Mouse (Mus musculus): ENCODE measurements at regions not wholly inside any gene's neighbourhood (a gene's known extent, or its start where the extent isn't known, plus 50 kb on each side); places are given as distances from the start of the nearest gene placed in this dataset.
"Not testable (repeated sequence)": the region's sequence is repeated elsewhere in the genome, so short reads cannot be mapped to it uniquely, and the experiment has no call there.

- DNase-seq (ENCODE audit: low spot score); H3K4me1 ChIP-seq (ENCODE audit: control insufficient read depth, insufficient read depth, low read length); H3K4me2 ChIP-seq (ENCODE audit: low read depth, low read length); H3K27ac ChIP-seq (replicated peaks; ENCODE audit: low read depth, low read length); H3K9ac ChIP-seq (replicated peaks; ENCODE audit: low read length); H3K36me3 ChIP-seq (replicated peaks; ENCODE audit: control insufficient read depth, insufficient read depth, low read depth, low read length); ATAC-seq (replicated peaks; ENCODE audit: insufficient number of reproducible peaks, low FRiP score, low TSS enrichment, low read depth); H3K27me3 ChIP-seq (ENCODE audit: control insufficient read depth, insufficient read depth, low read length); H3K4me3 ChIP-seq (ENCODE audit: low read depth, low read length); H3K9me3 ChIP-seq (replicated peaks; ENCODE audit: control insufficient read depth, low read length): not testable (repeated sequence)
- WGBS: 92% methylated on average over 20 of the region's 20 CpGs
These were observed 297.7 kb downstream of the Hace1 start for GRCm38 (mm10) chr10:45875287-45875686.

- Histone ChIP-seq H3K36me3 (replicated peaks; ENCODE audit: control insufficient read depth, insufficient read depth, low read depth, low read length) (no peaks in the 10 kb centered on the region), H3K4me1 (ENCODE audit: control insufficient read depth, insufficient read depth, low read length) (no peaks in the 10 kb centered on the region), H3K4me2 (ENCODE audit: low read depth, low read length) (no peak overlapping the region), H3K27me3 (ENCODE audit: control insufficient read depth, insufficient read depth, low read length) (no peaks in the 10 kb centered on the region), H3K9ac (replicated peaks; ENCODE audit: low read length) (no peak overlapping the region), H3K9me3 (replicated peaks; ENCODE audit: control insufficient read depth, low read length) (no peaks in the 10 kb centered on the region), H3K27ac (replicated peaks; ENCODE audit: low read depth, low read length) (no peak overlapping the region), H3K4me3 (ENCODE audit: low read depth, low read length) (no peak overlapping the region)
- DNase-seq (ENCODE audit: low spot score) (no peak), ATAC-seq (replicated peaks; ENCODE audit: insufficient number of reproducible peaks, low FRiP score, low TSS enrichment, low read depth) (no peak)
- WGBS: 85% methylated on average over 1 of the region's 1 CpGs
These were observed 306.1 kb downstream of the Hace1 start for GRCm38 (mm10) chr10:45883745-45884144.

- H3K4me1 ChIP-seq (ENCODE audit: control insufficient read depth, insufficient read depth, low read length): no peaks in the 10 kb centered on the region
- 37% methylated on average over 2 of the region's 2 CpGs for WGBS
- DNase-seq (ENCODE audit: low spot score): no peak
- H3K4me2 ChIP-seq (ENCODE audit: low read depth, low read length): no peak overlapping the region
- no peak for ATAC-seq (replicated peaks; ENCODE audit: insufficient number of reproducible peaks, low FRiP score, low TSS enrichment, low read depth)
- no peaks in the 10 kb centered on the region for H3K27me3 ChIP-seq (ENCODE audit: control insufficient read depth, insufficient read depth, low read length)
- no peak overlapping the region for H3K4me3 ChIP-seq (ENCODE audit: low read depth, low read length)
- H3K9me3 ChIP-seq (replicated peaks; ENCODE audit: control insufficient read depth, low read length): no peaks in the 10 kb centered on the region
- no peak overlapping the region for H3K27ac ChIP-seq (replicated peaks; ENCODE audit: low read depth, low read length)
- no peak overlapping the region for H3K9ac ChIP-seq (replicated peaks; ENCODE audit: low read length)
- H3K36me3 ChIP-seq (replicated peaks; ENCODE audit: control insufficient read depth, insufficient read depth, low read depth, low read length): no peaks in the 10 kb centered on the region
These were observed 309.0 kb downstream of the Hace1 start for GRCm38 (mm10) chr10:45886636-45887035.

GRCm38 (mm10) chr10:45888835-45889234 lies 311.2 kb downstream of the Hace1 start:
- H3K9me3 ChIP-seq (replicated peaks; ENCODE audit: control insufficient read depth, low read length): no peaks in the 10 kb centered on the region
- no peaks in the 10 kb centered on the region for H3K27me3 ChIP-seq (ENCODE audit: control insufficient read depth, insufficient read depth, low read length)
- no peaks in the 10 kb centered on the region for H3K4me1 ChIP-seq (ENCODE audit: control insufficient read depth, insufficient read depth, low read length)
- H3K9ac ChIP-seq (replicated peaks; ENCODE audit: low read length): no peak overlapping the region
- DNase-seq (ENCODE audit: low spot score): no peak
- H3K36me3 ChIP-seq (replicated peaks; ENCODE audit: control insufficient read depth, insufficient read depth, low read depth, low read length): no peaks in the 10 kb centered on the region
- 78% methylated on average over 4 of the region's 4 CpGs for WGBS
- H3K27ac ChIP-seq (replicated peaks; ENCODE audit: low read depth, low read length): no peak overlapping the region
- no peak overlapping the region for H3K4me2 ChIP-seq (ENCODE audit: low read depth, low read length)
- H3K4me3 ChIP-seq (ENCODE audit: low read depth, low read length): no peak overlapping the region
- no peak for ATAC-seq (replicated peaks; ENCODE audit: insufficient number of reproducible peaks, low FRiP score, low TSS enrichment, low read depth)

GRCm38 (mm10) chr10:45889381-45889951 lies 311.8 kb downstream of the Hace1 start:
- Histone ChIP-seq H3K27me3 (ENCODE audit: control insufficient read depth, insufficient read depth, low read length) (no peaks in the 10 kb centered on the region), H3K4me2 (ENCODE audit: low read depth, low read length) (no peak overlapping the region), H3K9ac (replicated peaks; ENCODE audit: low read length) (no peak overlapping the region), H3K36me3 (replicated peaks; ENCODE audit: control insufficient read depth, insufficient read depth, low read depth, low read length) (no peaks in the 10 kb centered on the region), H3K9me3 (replicated peaks; ENCODE audit: control insufficient read depth, low read length) (no peaks in the 10 kb centered on the region), H3K4me3 (ENCODE audit: low read depth, low read length) (no peak overlapping the region), H3K4me1 (ENCODE audit: control insufficient read depth, insufficient read depth, low read length) (no peaks in the 10 kb centered on the region), H3K27ac (replicated peaks; ENCODE audit: low read depth, low read length) (no peak overlapping the region)
- DNase-seq (ENCODE audit: low spot score) (no peak), ATAC-seq (replicated peaks; ENCODE audit: insufficient number of reproducible peaks, low FRiP score, low TSS enrichment, low read depth) (no peak)
- 69% methylated on average over 13 of the region's 13 CpGs for WGBS

GRCm38 (mm10) chr10:45890088-45890626 lies 312.5 kb downstream of the Hace1 start:
- WGBS: 86% methylated on average over 9 of the region's 9 CpGs
- no peaks in the 10 kb centered on the region for H3K9me3 ChIP-seq (replicated peaks; ENCODE audit: control insufficient read depth, low read length)
- DNase-seq (ENCODE audit: low spot score): no peak

GRCm38 (mm10) chr10:45892464-45892863 lies 314.8 kb downstream of the Hace1 start:
- Histone ChIP-seq H3K9ac (replicated peaks; ENCODE audit: low read length) (no peak overlapping the region), H3K27ac (replicated peaks; ENCODE audit: low read depth, low read length) (no peak overlapping the region), H3K4me3 (ENCODE audit: low read depth, low read length) (no peak overlapping the region), H3K9me3 (replicated peaks; ENCODE audit: control insufficient read depth, low read length) (no peaks in the 10 kb centered on the region), H3K4me2 (ENCODE audit: low read depth, low read length) (no peak overlapping the region), H3K27me3 (ENCODE audit: control insufficient read depth, insufficient read depth, low read length) (no peaks in the 10 kb centered on the region), H3K4me1 (ENCODE audit: control insufficient read depth, insufficient read depth, low read length) (no peaks in the 10 kb centered on the region), H3K36me3 (replicated peaks; ENCODE audit: control insufficient read depth, insufficient read depth, low read depth, low read length) (no peaks in the 10 kb centered on the region)
- ATAC-seq (replicated peaks; ENCODE audit: insufficient number of reproducible peaks, low FRiP score, low TSS enrichment, low read depth) (no peak), DNase-seq (ENCODE audit: low spot score) (peak; percentile 50)
- 34% methylated on average over 2 of the region's 2 CpGs for WGBS

More at GRCm38 (mm10) chr10:45890088-45890626, 312.5 kb downstream of the Hace1 start:
- H3K4me2 ChIP-seq (ENCODE audit: low read depth, low read length): no peak overlapping the region
- H3K9ac ChIP-seq (replicated peaks; ENCODE audit: low read length): no peak overlapping the region
- H3K4me1 ChIP-seq (ENCODE audit: control insufficient read depth, insufficient read depth, low read length): no peaks in the 10 kb centered on the region
- H3K36me3 ChIP-seq (replicated peaks; ENCODE audit: control insufficient read depth, insufficient read depth, low read depth, low read length): no peaks in the 10 kb centered on the region
- no peak overlapping the region for H3K27ac ChIP-seq (replicated peaks; ENCODE audit: low read depth, low read length)
- ATAC-seq (replicated peaks; ENCODE audit: insufficient number of reproducible peaks, low FRiP score, low TSS enrichment, low read depth): no peak
- H3K27me3 ChIP-seq (ENCODE audit: control insufficient read depth, insufficient read depth, low read length): no peaks in the 10 kb centered on the region
- no peak overlapping the region for H3K4me3 ChIP-seq (ENCODE audit: low read depth, low read length)

GRCm38 (mm10) chr10:45893894-45894831 lies 316.5 kb downstream of the Hace1 start:
- peak; percentile 93 for DNase-seq (ENCODE audit: low spot score)
- no peak overlapping the region for H3K4me3 ChIP-seq (ENCODE audit: low read depth, low read length)
- no peak overlapping the region for H3K4me2 ChIP-seq (ENCODE audit: low read depth, low read length)
- WGBS: 17% methylated on average over 2 of the region's 2 CpGs
- H3K9ac ChIP-seq (replicated peaks; ENCODE audit: low read length): no peak overlapping the region
- ATAC-seq (replicated peaks; ENCODE audit: insufficient number of reproducible peaks, low FRiP score, low TSS enrichment, low read depth): peak; percentile 87
- H3K9me3 ChIP-seq (replicated peaks; ENCODE audit: control insufficient read depth, low read length): no peaks in the 10 kb centered on the region
- no peaks in the 10 kb centered on the region for H3K36me3 ChIP-seq (replicated peaks; ENCODE audit: control insufficient read depth, insufficient read depth, low read depth, low read length)
- H3K27me3 ChIP-seq (ENCODE audit: control insufficient read depth, insufficient read depth, low read length): no peaks in the 10 kb centered on the region
- H3K4me1 ChIP-seq (ENCODE audit: control insufficient read depth, insufficient read depth, low read length): no peaks in the 10 kb centered on the region
- H3K27ac ChIP-seq (replicated peaks; ENCODE audit: low read depth, low read length): peak overlapping the region; percentile 73
